Mouse (Mus musculus) forebrain, embryonic 12.5 days (tissue): ENCODE measurements around the gene Neo1. TPM values are rescaled to one million over a fixed set of nuclear protein-coding genes. Genes with fewer than 3 reads are reported as not detected.
"Not testable (repeated sequence)": the region's sequence is repeated elsewhere in the genome, so short reads cannot be mapped to it uniquely, and the experiment has no call there.

Source experiments
- ATAC-seq: fragments of 200-750 bp; cut with Nextera tagmentation; 2 replicates; pipeline ENCODE4 v1.8.0; 2017; ENCODE audit warnings: moderate TSS enrichment; ENCODE audit not compliant: low FRiP score
- H3K27ac ChIP-seq: fragments of 300-500 bp; sonication (generic); 2 replicates; pipeline ENCODE4 v1.5.1; 2016; ENCODE audit warnings: mild to moderate bottlenecking
- H3K27me3 ChIP-seq: fragments of 300-500 bp; sonication (generic); 2 replicates; pipeline ENCODE4 v1.6.1; 2016; ENCODE audit warnings: mild to moderate bottlenecking
- H3K36me3 ChIP-seq: fragments of 300-500 bp; sonication (generic); replicated peaks from 2 replicates; pipeline ENCODE4 v1.6.1; 2016; ENCODE audit warnings: mild to moderate bottlenecking
- H3K4me1 ChIP-seq: fragments of 300-500 bp; sonication (generic); 2 replicates; pipeline ENCODE4 v1.6.1; 2016
- H3K4me2 ChIP-seq: fragments of 300-500 bp; sonication (generic); 2 replicates; pipeline ENCODE4 v1.6.1; 2016; ENCODE audit warnings: mild to moderate bottlenecking, moderate library complexity
- H3K4me3 ChIP-seq: fragments of 300-500 bp; sonication (generic); replicated peaks from 2 replicates; pipeline ENCODE4 v1.5.1; 2016; ENCODE audit warnings: mild to moderate bottlenecking
- H3K9ac ChIP-seq: fragments of 300-500 bp; sonication (generic); 2 replicates; pipeline ENCODE4 v1.6.1; 2016; ENCODE audit warnings: mild to moderate bottlenecking
- H3K9me3 ChIP-seq: fragments of 300-500 bp; sonication (generic); 2 replicates; pipeline ENCODE4 v1.6.1; 2016
- WGBS: fragments of 180-500 bp; shearing (Covaris S2); methylation state at CpG from one replicate; pipeline ENCODE4 v1.1.7; 2016; 5-methylcytosine and 5-hydroxymethylcytosine counted together
- polyA plus RNA-seq: library from polyadenylated mRNA; unstranded; fragments of >200 nt; fragmentation: Nextera tagmentation; extraction: Ambion mirVana; gene quantifications from 2 replicates; pipeline ENCODE4 v1.2.1, GENCODE M21; 2016

Gene Neo1
- polyA plus RNA-seq, 1 experiment from 2014 or later: 47.2 TPM

DNA sequence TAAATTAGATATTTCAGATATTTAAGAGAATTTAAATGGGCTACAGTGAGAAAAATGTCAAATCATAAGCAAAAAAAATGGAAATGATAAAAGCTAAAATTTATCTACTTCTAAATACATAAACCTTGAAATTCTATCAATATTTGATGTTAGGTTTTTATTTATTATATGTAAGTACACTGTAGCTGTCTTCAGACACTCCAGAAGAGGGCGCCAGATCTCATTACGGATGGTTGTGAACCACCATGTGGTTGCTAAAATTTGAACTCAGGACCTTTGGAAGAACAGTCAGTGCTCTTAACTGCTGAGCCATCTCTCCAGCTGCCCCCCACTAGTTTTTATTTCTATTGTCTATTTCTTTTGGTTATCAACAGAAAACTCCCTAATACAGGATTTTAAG, 65.1 kb downstream of the Neo1 start:
- H3K36me3 ChIP-seq, H3K4me1 ChIP-seq, H3K27ac ChIP-seq, ATAC-seq, H3K4me2 ChIP-seq, H3K9me3 ChIP-seq, H3K9ac ChIP-seq, H3K27me3 ChIP-seq, H3K4me3 ChIP-seq: not testable (repeated sequence)
- WGBS: 76% methylated on average over 2 of the region's 2 CpGs

DNA sequence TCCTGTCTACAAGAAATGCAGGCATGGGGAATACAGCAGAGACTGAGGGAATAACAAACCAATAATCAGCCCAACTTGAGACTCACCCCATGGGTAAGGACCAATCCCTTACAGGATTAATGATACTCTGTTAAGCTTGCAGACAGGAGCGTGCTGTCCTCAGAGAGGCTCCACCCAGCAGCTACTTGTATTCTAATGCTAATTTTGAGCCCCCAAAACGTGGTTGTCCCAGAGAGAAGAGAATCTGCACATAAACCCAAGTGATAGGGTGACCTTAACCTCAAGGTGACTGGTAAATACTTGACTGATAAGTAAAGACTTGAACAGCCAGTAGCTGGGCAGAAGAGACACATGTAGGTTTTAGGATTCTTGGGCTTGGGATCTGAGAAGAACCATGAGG, 68.9 kb downstream of the Neo1 start:
- Histone ChIP-seq H3K27me3 (no peaks in the 10 kb centered on the region), H3K4me3 (no peak overlapping the region), H3K36me3 (no peaks in the 10 kb centered on the region; the same call in 1 of the 2 replicates), H3K4me2 (no peak overlapping the region), H3K4me1 (no peaks in the 10 kb centered on the region), H3K9me3 (no peaks in the 10 kb centered on the region), H3K9ac (no peak overlapping the region), H3K27ac (no peak overlapping the region)
- ATAC-seq: no peak
- 40% methylated on average over 2 of the region's 2 CpGs for WGBS

DNA sequence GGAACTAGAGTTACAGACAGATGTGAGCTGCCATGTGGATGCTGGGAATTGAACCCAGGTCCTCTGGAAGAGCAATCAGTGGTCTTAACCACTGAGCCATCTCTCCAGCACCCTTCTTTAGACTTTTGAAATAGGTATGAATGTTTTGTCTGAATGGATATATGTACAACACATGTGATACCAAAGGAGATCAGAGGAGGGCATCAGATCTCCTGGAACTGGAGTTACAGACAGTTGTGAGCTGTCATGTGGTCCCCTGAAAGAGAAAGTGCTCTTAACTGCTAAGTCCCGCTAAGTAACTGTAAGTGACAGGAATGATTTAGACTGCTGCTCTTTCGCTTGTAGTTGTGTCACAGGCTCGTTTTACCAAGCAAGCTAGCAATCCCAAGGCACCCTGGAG, 80.7 kb downstream of the Neo1 start:
- no peak overlapping the region for H3K4me2 ChIP-seq
- H3K27ac ChIP-seq: no peak overlapping the region
- no peaks in the 10 kb centered on the region for H3K9me3 ChIP-seq
- H3K4me1 ChIP-seq: no peaks in the 10 kb centered on the region
- ATAC-seq: no peak
- H3K9ac ChIP-seq: no peak overlapping the region
- H3K27me3 ChIP-seq: no peaks in the 10 kb centered on the region
- 81% methylated on average over 3 of the region's 3 CpGs for whole genome bisulfite sequencing
- H3K36me3 ChIP-seq: peaks cover 11% of the 10 kb centered on the region
- no peak overlapping the region for H3K4me3 ChIP-seq

DNA sequence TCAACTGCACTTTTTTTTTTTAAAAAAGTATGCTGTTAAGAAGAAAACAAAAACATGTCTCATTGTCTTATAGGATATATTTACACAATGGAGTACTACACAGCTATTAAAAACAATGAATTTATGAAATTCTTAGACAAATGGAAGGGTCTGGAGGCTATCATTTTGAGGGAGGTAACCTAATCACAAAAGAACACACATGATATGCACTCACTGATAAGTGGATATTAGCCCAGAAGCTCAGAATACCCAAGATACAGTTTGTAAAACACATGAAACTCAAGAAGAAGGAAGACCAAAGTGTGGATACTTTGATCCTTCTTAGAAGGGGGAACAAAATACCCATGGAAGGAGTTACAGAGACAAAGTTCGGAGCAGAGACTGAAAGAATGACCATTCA, 90.3 kb downstream of the Neo1 start:
- not testable (repeated sequence) for H3K4me2 ChIP-seq, H3K9ac ChIP-seq, ATAC-seq, H3K27me3 ChIP-seq, H3K9me3 ChIP-seq, H3K36me3 ChIP-seq, H3K27ac ChIP-seq, H3K4me1 ChIP-seq, H3K4me3 ChIP-seq
- WGBS: 88% methylated on average over 1 of the region's 1 CpGs

DNA sequence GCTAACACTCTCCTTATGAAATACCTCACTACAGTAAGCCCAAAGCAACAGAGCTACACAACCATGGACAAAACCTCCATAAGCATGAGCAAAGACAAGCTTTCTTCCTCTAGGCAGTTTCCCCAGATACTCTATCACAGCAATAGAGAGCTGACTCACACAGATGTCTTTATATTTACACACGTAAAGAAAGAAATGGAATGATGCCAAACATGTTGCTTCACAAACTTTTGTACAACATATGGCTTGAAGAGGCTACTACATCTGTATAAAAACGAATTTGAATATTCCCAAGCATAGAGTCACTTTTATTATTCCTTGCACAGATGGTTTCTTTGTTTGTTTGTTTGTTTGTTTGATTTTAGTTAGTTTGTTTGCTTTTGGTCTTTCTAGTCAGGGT, 101.5 kb downstream of the Neo1 start:
- no peak overlapping the region for H3K4me3 ChIP-seq
- peaks cover 12% of the 10 kb centered on the region for H3K36me3 ChIP-seq
- H3K27ac ChIP-seq: no peak overlapping the region
- ATAC-seq: no peak
- no peak overlapping the region for H3K4me2 ChIP-seq
- H3K9ac ChIP-seq: no peak overlapping the region
- WGBS: 84% methylated on average over 2 of the region's 2 CpGs
- H3K27me3 ChIP-seq: no peaks in the 10 kb centered on the region
- no peaks in the 10 kb centered on the region for H3K4me1 ChIP-seq
- no peaks in the 10 kb centered on the region for H3K9me3 ChIP-seq

DNA sequence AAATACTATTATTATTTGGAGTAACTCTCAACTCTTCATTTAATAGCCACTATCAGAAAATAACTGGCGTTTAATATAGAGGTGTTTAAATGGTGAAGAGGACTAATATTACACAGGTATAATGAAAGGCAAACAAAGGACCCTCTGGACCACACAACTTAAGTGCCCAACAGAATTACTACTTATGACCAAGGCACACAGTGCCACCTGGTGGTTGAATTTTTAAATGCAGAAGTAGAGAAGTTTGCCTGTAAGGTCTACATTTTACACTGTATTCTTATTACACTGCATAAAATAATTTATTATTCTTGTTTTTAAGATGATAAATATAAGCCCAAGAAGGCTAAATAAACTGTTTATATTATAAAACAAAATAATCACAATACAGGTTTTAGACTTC, 108.1 kb downstream of the Neo1 start:
- Histone ChIP-seq H3K4me3 (no peak overlapping the region), H3K27me3 (no peaks in the 10 kb centered on the region), H3K4me2 (no peak overlapping the region), H3K9me3 (no peaks in the 10 kb centered on the region), H3K4me1 (no peaks in the 10 kb centered on the region), H3K27ac (no peak overlapping the region), H3K36me3 (peaks cover 10% of the 10 kb centered on the region; the same call in 1 of the 2 replicates), H3K9ac (no peak overlapping the region)
- 17% methylated on average over 1 of the region's 1 CpGs for WGBS
- ATAC-seq: no peak

DNA sequence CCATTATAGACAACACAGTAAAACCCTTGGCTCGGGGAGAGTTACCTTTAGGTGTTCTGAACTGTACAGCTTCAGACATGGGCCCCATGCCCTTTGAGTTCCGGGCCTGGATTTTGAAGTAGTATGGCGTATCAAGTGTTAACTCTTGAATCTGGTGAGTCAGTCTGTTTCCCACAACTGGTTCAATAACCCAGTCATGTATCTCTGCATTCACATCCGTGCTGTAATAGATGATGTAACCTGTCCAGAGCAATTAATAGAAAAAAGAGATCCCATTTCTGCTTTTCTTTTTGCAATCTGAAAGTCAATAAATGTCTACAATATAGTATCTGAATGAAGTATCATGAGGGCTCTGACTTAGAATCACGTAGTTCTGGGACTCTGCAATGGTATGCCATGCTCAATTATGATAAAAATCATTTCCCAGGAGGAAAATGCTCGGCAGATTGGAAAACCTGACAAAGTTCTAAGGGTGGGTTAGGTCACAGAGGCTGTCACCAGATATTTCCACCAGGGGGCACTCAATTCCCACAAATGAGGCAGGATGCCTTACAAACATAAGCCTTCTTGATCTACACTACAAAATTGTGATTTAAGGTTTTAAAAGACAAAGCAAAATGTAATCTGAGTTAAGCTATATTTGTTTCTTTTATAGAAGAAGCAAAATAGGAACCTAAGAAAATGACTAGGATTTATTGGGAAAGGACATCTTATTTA, 133.2 kb downstream of the Neo1 start:
- H3K27me3 ChIP-seq: no peaks in the 10 kb centered on the region
- H3K9me3 ChIP-seq: no peaks in the 10 kb centered on the region
- no peak overlapping the region for H3K4me3 ChIP-seq
- no peaks in the 10 kb centered on the region for H3K4me1 ChIP-seq
- 68% methylated on average over 6 of the region's 6 CpGs for WGBS
- ATAC-seq: no peak
- no peak overlapping the region for H3K9ac ChIP-seq
- no peak overlapping the region for H3K27ac ChIP-seq
- H3K36me3 ChIP-seq: peaks cover 43% of the 10 kb centered on the region
- H3K4me2 ChIP-seq: no peak overlapping the region

DNA sequence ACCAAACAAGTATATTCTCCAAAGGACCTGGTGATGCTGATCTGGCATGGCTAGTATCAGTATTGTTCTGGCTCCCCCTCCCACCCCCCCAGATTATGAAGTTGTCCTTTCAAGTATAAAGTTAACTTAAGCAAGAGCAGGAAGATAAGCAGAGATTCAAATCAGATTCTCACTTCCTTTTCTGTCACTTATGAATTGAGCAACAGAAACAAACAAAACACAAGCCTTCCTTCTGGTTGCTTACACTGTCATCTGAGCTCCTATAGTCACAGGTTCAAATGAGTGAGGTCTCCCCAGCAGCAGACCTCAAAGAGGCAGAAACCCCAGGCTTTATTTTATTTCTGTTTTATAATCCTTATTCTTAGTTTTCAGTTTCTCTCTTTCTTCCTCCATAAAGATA, 136.6 kb downstream of the Neo1 start:
- Histone ChIP-seq H3K36me3 (peaks cover 31% of the 10 kb centered on the region), H3K4me2 (no peak overlapping the region), H3K9ac (no peak overlapping the region), H3K4me1 (no peaks in the 10 kb centered on the region), H3K27me3 (no peaks in the 10 kb centered on the region), H3K9me3 (no peaks in the 10 kb centered on the region), H3K4me3 (no peak overlapping the region), H3K27ac (no peak overlapping the region)
- no peak for ATAC-seq

DNA sequence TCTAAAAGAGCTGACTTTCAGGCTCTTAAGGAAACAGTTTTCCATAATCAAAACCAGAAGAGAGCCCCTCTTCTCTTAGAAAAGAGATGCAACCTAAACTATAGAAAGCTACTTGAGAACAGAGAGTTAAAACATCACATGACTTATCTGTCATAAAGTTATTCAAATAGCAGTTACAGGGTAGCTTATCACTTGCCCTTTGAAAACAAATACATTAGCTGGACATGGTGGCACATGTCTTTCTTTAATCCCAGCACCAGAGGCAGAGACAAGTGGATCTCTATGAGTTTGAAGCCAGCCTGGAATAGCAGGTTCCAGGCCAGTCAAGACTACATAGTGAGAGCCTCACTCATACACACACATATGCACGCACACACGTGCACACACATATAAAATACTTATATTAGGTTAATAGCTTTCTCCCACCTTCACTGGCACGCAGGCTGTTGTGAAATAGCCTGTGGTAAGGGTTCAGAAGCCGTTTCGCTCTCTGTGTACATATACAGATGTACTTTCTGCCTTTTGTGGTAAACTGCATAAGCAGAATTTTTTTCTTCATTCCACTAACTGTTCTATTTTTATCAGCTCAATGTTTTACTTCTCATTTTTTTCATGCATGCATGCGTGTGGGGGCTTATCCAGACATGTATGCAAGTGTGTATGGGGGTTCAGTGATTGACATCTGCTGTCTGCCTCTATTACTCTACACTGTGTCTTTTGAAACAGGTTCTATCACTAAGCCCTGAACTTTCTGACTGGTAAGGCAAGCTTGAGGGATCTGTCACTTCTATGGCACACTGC, 144.2 kb downstream of the Neo1 start:
- WGBS: 94% methylated on average over 6 of the region's 6 CpGs
- H3K27ac ChIP-seq: no peak overlapping the region

DNA sequence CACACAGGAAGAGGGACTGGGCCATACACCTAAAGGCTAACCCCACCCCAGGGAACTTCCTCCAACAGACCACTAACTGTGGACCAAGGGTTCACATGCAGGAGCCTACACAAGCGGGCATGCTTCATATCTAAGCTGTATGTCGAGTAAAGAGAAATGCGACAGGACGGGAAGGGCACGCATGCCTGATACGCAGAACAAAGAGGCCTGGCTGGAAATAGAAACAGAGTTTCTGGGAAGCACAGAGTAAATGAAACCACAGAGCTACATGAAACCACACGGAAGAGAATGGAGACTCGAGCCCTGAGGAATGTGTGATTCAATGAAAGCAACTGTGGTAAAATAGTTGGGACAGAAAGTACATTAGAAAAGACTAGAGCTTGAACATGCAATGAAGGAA, 145.3 kb downstream of the Neo1 start:
- 93% methylated on average over 8 of the region's 8 CpGs for WGBS
- Histone ChIP-seq H3K4me1 (no peaks in the 10 kb centered on the region), H3K36me3 (peaks cover 57% of the 10 kb centered on the region), H3K9ac (no peak overlapping the region), H3K27me3 (no peaks in the 10 kb centered on the region), H3K9me3 (no peaks in the 10 kb centered on the region), H3K4me3 (no peak overlapping the region), H3K27ac (no peak overlapping the region), H3K4me2 (no peak overlapping the region)
- ATAC-seq: no peak

More for the DNA sequence above, 144.2 kb downstream of the Neo1 start:
- Histone ChIP-seq H3K4me3 (no peak overlapping the region), H3K36me3 (peaks cover 48% of the 10 kb centered on the region), H3K27me3 (no peaks in the 10 kb centered on the region), H3K9me3 (no peaks in the 10 kb centered on the region), H3K4me1 (no peaks in the 10 kb centered on the region), H3K9ac (no peak overlapping the region), H3K4me2 (no peak overlapping the region)
- no peak for ATAC-seq

DNA sequence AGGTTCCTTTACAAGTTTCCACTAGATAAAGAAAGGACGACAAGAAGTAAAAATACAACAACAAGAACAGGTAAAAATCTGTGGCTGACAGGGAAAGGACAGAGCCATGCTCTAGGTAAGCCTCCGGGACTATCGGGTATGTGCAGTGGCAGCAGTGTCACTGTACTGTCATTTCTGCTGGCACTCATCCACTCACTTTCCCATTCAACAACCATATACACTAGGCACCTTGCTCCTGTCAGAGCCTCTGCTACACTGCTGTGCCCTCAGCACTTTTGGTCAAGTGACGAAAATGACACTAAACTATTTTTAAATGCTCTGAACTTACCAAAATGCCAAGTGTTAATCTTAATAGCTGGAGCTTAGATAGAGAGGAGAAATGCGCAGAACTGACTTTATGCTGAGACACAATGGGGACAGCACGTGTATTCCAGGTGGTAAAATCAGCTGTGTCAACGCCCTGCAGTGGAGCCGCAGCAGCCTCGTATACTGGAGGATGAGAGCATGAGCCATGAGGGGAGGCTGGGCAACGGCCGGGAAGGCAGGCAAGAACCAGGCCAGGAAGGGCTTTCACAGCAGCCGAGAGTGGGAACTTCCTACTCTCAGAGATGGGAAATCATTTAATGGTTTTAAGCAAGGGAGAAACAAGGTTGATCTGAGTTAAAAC, 146.3 kb downstream of the Neo1 start:
- H3K27me3 ChIP-seq: no peaks in the 10 kb centered on the region
- no peak for ATAC-seq
- WGBS: 93% methylated on average over 12 of the region's 12 CpGs
- peaks cover 57% of the 10 kb centered on the region for H3K36me3 ChIP-seq
- no peaks in the 10 kb centered on the region for H3K4me1 ChIP-seq
- no peaks in the 10 kb centered on the region for H3K9me3 ChIP-seq
- H3K4me2 ChIP-seq: no peak overlapping the region
- H3K9ac ChIP-seq: no peak overlapping the region
- H3K27ac ChIP-seq: no peak overlapping the region
- H3K4me3 ChIP-seq: no peak overlapping the region

DNA sequence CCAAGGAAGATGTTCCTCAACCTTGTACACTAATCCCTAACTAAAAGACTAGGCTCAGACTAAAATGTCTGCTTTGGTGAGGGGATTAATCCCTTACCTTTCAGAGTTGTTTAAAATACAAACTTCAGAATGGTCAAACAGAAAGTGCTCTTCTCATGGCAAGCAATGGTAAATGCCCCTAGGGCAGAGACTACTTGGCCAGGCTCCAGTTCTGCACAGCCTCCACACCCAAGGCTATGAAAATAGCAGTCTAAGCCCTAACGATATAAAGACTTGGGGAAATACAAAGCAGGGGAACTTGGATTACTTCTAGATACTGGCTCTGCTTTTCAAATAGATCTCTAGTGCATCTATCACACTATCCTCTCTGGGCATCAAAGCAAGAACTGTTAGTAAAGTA, 153.6 kb downstream of the Neo1 start:
- H3K4me1 ChIP-seq: no peaks in the 10 kb centered on the region
- no peak overlapping the region for H3K9ac ChIP-seq
- peaks cover 54% of the 10 kb centered on the region for H3K36me3 ChIP-seq
- H3K27ac ChIP-seq: no peak overlapping the region
- no peaks in the 10 kb centered on the region for H3K9me3 ChIP-seq
- no peak overlapping the region for H3K4me3 ChIP-seq
- H3K27me3 ChIP-seq: no peaks in the 10 kb centered on the region
- no peak overlapping the region for H3K4me2 ChIP-seq
- no peak for ATAC-seq
- WGBS: 63% methylated on average over 1 of the region's 1 CpGs
